Mouse (Mus musculus) ovary, adult 10 weeks (tissue): Measurements from ENCODE around the gene Ep400. TPM values are rescaled to one million over a fixed set of nuclear protein-coding genes. Genes with fewer than 3 reads are reported as not detected.

Source experiments
- polyA plus RNA-seq: library from polyadenylated mRNA; stranded (reverse); fragments of 350-450 nt; fragmentation: Illumina TruSeq; extraction: RNeasy Lipid Tissue Mini Kit (QIAGEN cat#74804); gene quantifications from one replicate; pipeline ENCODE4 v1.2.3, GENCODE M21; 2014

The Ep400 gene
- 31.2 TPM for polyA plus RNA-seq

GRCm38 (mm10) chr5:110770448-110771158, at the start of gene Ep400:
Gene Ep400 (minus strand): TSS chr5:110770717.

GRCm38 (mm10) chr5:110809667-110810325, 39.3 kb upstream of the Ep400 start, which contains the start of gene Ulk1:
Gene Ulk1 (minus strand): TSS chr5:110810097.

GRCm38 (mm10) chr5:110779998-110780760, 9.7 kb upstream of the Ep400 start, which contains the start of gene Pus1:
Gene Pus1 (minus strand): TSS chr5:110780659.

GRCm38 (mm10) chr5:110652719-110653648, 117.5 kb downstream of the Ep400 start, which contains the start of the genes Noc4l and Ddx51:
Gene Noc4l (minus strand): TSS chr5:110653417.
Gene Ddx51 (plus strand): TSS chr5:110653451.

Other genes starting within 250 kb of the Ep400 start
- gene Galnt9, start 226.4 kb downstream of the Ep400 start, polyA plus RNA-seq: not detected
- 3.1 TPM for gene Noc4l, start 117.3 kb downstream of the Ep400 start, polyA plus RNA-seq
- 9.6 TPM for gene Ddx51, start 117.3 kb downstream of the Ep400 start, polyA plus RNA-seq
- not detected for gene Pus1, start 9.9 kb upstream of the Ep400 start, polyA plus RNA-seq
- 7.8 TPM for gene Ulk1, start 39.4 kb upstream of the Ep400 start, polyA plus RNA-seq
- 36.3 TPM for gene Hscb, start 69.1 kb upstream of the Ep400 start, polyA plus RNA-seq
- 18.9 TPM for gene Chek2, start 69.3 kb upstream of the Ep400 start, polyA plus RNA-seq
- 9.8 TPM for gene Ttc28, start 109.1 kb upstream of the Ep400 start, polyA plus RNA-seq